Mouse (Mus musculus) embryo, embryonic 9.5 days (tissue): ENCODE results near the gene Ndufs4.
"Not testable (repeated sequence)": the region's sequence is repeated elsewhere in the genome, so short reads cannot be mapped to it uniquely, and the experiment has no call there.

Experiments
- DNase-seq: peaks from one replicate; pipeline ENCODE4 v3.0.0-alpha.2; 2017; ENCODE audit errors: extremely low spot score

Gene Ndufs4

GRCm38 (mm10) chr13:114343001-114343400, 45.1 kb downstream of the Ndufs4 start:
- no peak for DNase-seq

- DNase-seq = no peak
Observed at GRCm38 (mm10) chr13:114319835-114320389, 68.1 kb downstream of the Ndufs4 start.

- DNase-seq = no peak
Observed at GRCm38 (mm10) chr13:114319136-114319535, 68.9 kb downstream of the Ndufs4 start.

GRCm38 (mm10) chr13:114315374-114315773, 72.7 kb downstream of the Ndufs4 start:
- DNase-seq = no peak

GRCm38 (mm10) chr13:114314953-114315352, 73.1 kb downstream of the Ndufs4 start:
- DNase-seq = no peak

- no peak for DNase-seq
Observed at GRCm38 (mm10) chr13:114310591-114310990, 77.5 kb downstream of the Ndufs4 start.

GRCm38 (mm10) chr13:114304684-114305083, 83.4 kb downstream of the Ndufs4 start:
- DNase-seq = no peak

- no peak for DNase-seq
Observed at GRCm38 (mm10) chr13:114303466-114304175, 84.4 kb downstream of the Ndufs4 start.

GRCm38 (mm10) chr13:114297761-114298160, 90.3 kb downstream of the Ndufs4 start:
- DNase-seq = no peak

GRCm38 (mm10) chr13:114296556-114296955, 91.5 kb downstream of the Ndufs4 start:
- DNase-seq = no peak

GRCm38 (mm10) chr13:114289411-114289810, 98.6 kb downstream of the Ndufs4 start:
- DNase-seq = no peak

GRCm38 (mm10) chr13:114288511-114288910, 99.5 kb downstream of the Ndufs4 start:
- no peak for DNase-seq

- not testable (repeated sequence) for DNase-seq
Observed at GRCm38 (mm10) chr13:114278690-114279089, 109.4 kb downstream of the Ndufs4 start.

- no peak for DNase-seq
Observed at GRCm38 (mm10) chr13:114277277-114277676, 110.8 kb downstream of the Ndufs4 start.

- DNase-seq = no peak
Observed at GRCm38 (mm10) chr13:114271410-114272105, 116.5 kb downstream of the Ndufs4 start.

- DNase-seq = no peak
Observed at GRCm38 (mm10) chr13:114267741-114268140, 120.3 kb downstream of the Ndufs4 start.

GRCm38 (mm10) chr13:114260486-114261205, 127.4 kb downstream of the Ndufs4 start:
- DNase-seq = peak; percentile 22

- DNase-seq = no peak
Observed at GRCm38 (mm10) chr13:114254697-114255096, 133.4 kb downstream of the Ndufs4 start.
